Mouse (Mus musculus): ENCODE data around the gene Rnf220. TPM values are rescaled to one million over a fixed set of nuclear protein-coding genes. Genes with fewer than 3 reads are reported as not detected.
A peak's percentile ranks its signal among the peaks of the same experiment; 100 is the strongest.

Gene Rnf220
- polyA plus RNA-seq, 1 experiment from 2014 or later = 51.5 TPM

GRCm38 (mm10) chr4:117250982-117251381 lies 245.9 kb downstream of the Rnf220 start:
- Histone ChIP-seq H3K27me3 (ENCODE audit: control insufficient read depth, insufficient read depth, low read length) (no peaks in the 10 kb centered on the region), H3K4me1 (ENCODE audit: control insufficient read depth, insufficient read depth, low read length) (no peaks in the 10 kb centered on the region; the same call in 1 of the 2 replicates), H3K9me3 (replicated peaks; ENCODE audit: control insufficient read depth, low read length) (no peaks in the 10 kb centered on the region), H3K36me3 (replicated peaks; ENCODE audit: control insufficient read depth, insufficient read depth, low read depth, low read length) (no peaks in the 10 kb centered on the region), H3K27ac (replicated peaks; ENCODE audit: low read depth, low read length) (no peak overlapping the region), H3K9ac (replicated peaks; ENCODE audit: low read length) (no peak overlapping the region), H3K4me2 (ENCODE audit: low read depth, low read length) (no peak overlapping the region; the same call in 1 of the 2 replicates), H3K4me3 (ENCODE audit: low read depth, low read length) (no peak overlapping the region; the same call in 1 of the 2 replicates)
- DNase-seq (ENCODE audit: low spot score) (no peak), ATAC-seq (replicated peaks; ENCODE audit: insufficient number of reproducible peaks, low FRiP score, low TSS enrichment, low read depth) (no peak)
- WGBS = 82% methylated on average over 1 of the region's 1 CpGs

- ATAC-seq (replicated peaks; ENCODE audit: insufficient number of reproducible peaks, low FRiP score, low TSS enrichment, low read depth) (no peak), DNase-seq (ENCODE audit: low spot score) (no peak)
- Histone ChIP-seq H3K27me3 (ENCODE audit: control insufficient read depth, insufficient read depth, low read length) (no peaks in the 10 kb centered on the region), H3K9me3 (replicated peaks; ENCODE audit: control insufficient read depth, low read length) (no peaks in the 10 kb centered on the region), H3K4me1 (ENCODE audit: control insufficient read depth, insufficient read depth, low read length) (no peaks in the 10 kb centered on the region), H3K27ac (replicated peaks; ENCODE audit: low read depth, low read length) (no peak overlapping the region), H3K4me3 (ENCODE audit: low read depth, low read length) (no peak overlapping the region), H3K9ac (replicated peaks; ENCODE audit: low read length) (no peak overlapping the region), H3K4me2 (ENCODE audit: low read depth, low read length) (no peak overlapping the region), H3K36me3 (replicated peaks; ENCODE audit: control insufficient read depth, insufficient read depth, low read depth, low read length) (no peaks in the 10 kb centered on the region)
- 82% methylated on average over 6 of the region's 6 CpGs for WGBS
These were observed 256.0 kb downstream of the Rnf220 start for GRCm38 (mm10) chr4:117240867-117241266.

GRCm38 (mm10) chr4:117239153-117239552 lies 257.7 kb downstream of the Rnf220 start:
- WGBS = 65% methylated on average over 2 of the region's 2 CpGs
- no peaks in the 10 kb centered on the region for H3K9me3 ChIP-seq (replicated peaks; ENCODE audit: control insufficient read depth, low read length)

GRCm38 (mm10) chr4:117235822-117236221 lies 261.0 kb downstream of the Rnf220 start:
- WGBS = 52% methylated on average over 4 of the region's 4 CpGs
- no peaks in the 10 kb centered on the region for H3K9me3 ChIP-seq (replicated peaks; ENCODE audit: control insufficient read depth, low read length)
- no peaks in the 10 kb centered on the region for H3K36me3 ChIP-seq (replicated peaks; ENCODE audit: control insufficient read depth, insufficient read depth, low read depth, low read length)
- no peak for ATAC-seq (replicated peaks; ENCODE audit: insufficient number of reproducible peaks, low FRiP score, low TSS enrichment, low read depth)
- H3K27me3 ChIP-seq (ENCODE audit: control insufficient read depth, insufficient read depth, low read length) = no peaks in the 10 kb centered on the region
- no peak overlapping the region for H3K9ac ChIP-seq (replicated peaks; ENCODE audit: low read length)
- DNase-seq (ENCODE audit: low spot score) = no peak
- 0 out of 2 replicates have a peak overlapping the region, but pooled peaks have one; percentile 3 for H3K27ac ChIP-seq (replicated peaks; ENCODE audit: low read depth, low read length)
- no peak overlapping the region for H3K4me2 ChIP-seq (ENCODE audit: low read depth, low read length)
- H3K4me3 ChIP-seq (ENCODE audit: low read depth, low read length) = no peak overlapping the region
- no peaks in the 10 kb centered on the region for H3K4me1 ChIP-seq (ENCODE audit: control insufficient read depth, insufficient read depth, low read length)

More at GRCm38 (mm10) chr4:117239153-117239552, 257.7 kb downstream of the Rnf220 start:
- Histone ChIP-seq H3K27me3 (ENCODE audit: control insufficient read depth, insufficient read depth, low read length) (no peaks in the 10 kb centered on the region), H3K4me1 (ENCODE audit: control insufficient read depth, insufficient read depth, low read length) (no peaks in the 10 kb centered on the region), H3K4me2 (ENCODE audit: low read depth, low read length) (no peak overlapping the region), H3K9ac (replicated peaks; ENCODE audit: low read length) (no peak overlapping the region), H3K27ac (replicated peaks; ENCODE audit: low read depth, low read length) (no peak overlapping the region), H3K4me3 (ENCODE audit: low read depth, low read length) (no peak overlapping the region), H3K36me3 (replicated peaks; ENCODE audit: control insufficient read depth, insufficient read depth, low read depth, low read length) (no peaks in the 10 kb centered on the region)
- ATAC-seq (replicated peaks; ENCODE audit: insufficient number of reproducible peaks, low FRiP score, low TSS enrichment, low read depth) (no peak), DNase-seq (ENCODE audit: low spot score) (no peak)

GRCm38 (mm10) chr4:117234166-117234741 lies 262.6 kb downstream of the Rnf220 start:
- Histone ChIP-seq H3K4me1 (ENCODE audit: control insufficient read depth, insufficient read depth, low read length) (no peaks in the 10 kb centered on the region), H3K27ac (replicated peaks; ENCODE audit: low read depth, low read length) (no peak overlapping the region), H3K4me3 (ENCODE audit: low read depth, low read length) (no peak overlapping the region), H3K9me3 (replicated peaks; ENCODE audit: control insufficient read depth, low read length) (no peaks in the 10 kb centered on the region), H3K36me3 (replicated peaks; ENCODE audit: control insufficient read depth, insufficient read depth, low read depth, low read length) (no peaks in the 10 kb centered on the region), H3K27me3 (ENCODE audit: control insufficient read depth, insufficient read depth, low read length) (no peaks in the 10 kb centered on the region), H3K9ac (replicated peaks; ENCODE audit: low read length) (no peak overlapping the region), H3K4me2 (ENCODE audit: low read depth, low read length) (no peak overlapping the region)
- DNase-seq (ENCODE audit: low spot score) (no peak), ATAC-seq (replicated peaks; ENCODE audit: insufficient number of reproducible peaks, low FRiP score, low TSS enrichment, low read depth) (no peak)
- WGBS = 43% methylated on average over 7 of the region's 7 CpGs

- WGBS = 88% methylated on average over 2 of the region's 2 CpGs
- H3K9me3 ChIP-seq (replicated peaks; ENCODE audit: control insufficient read depth, low read length) = no peaks in the 10 kb centered on the region
- no peak overlapping the region for H3K9ac ChIP-seq (replicated peaks; ENCODE audit: low read length)
- DNase-seq (ENCODE audit: low spot score) (no peak), ATAC-seq (replicated peaks; ENCODE audit: insufficient number of reproducible peaks, low FRiP score, low TSS enrichment, low read depth) (no peak)
- H3K27ac ChIP-seq (replicated peaks; ENCODE audit: low read depth, low read length) = no peak overlapping the region
- no peaks in the 10 kb centered on the region for H3K27me3 ChIP-seq (ENCODE audit: control insufficient read depth, insufficient read depth, low read length)
- no peaks in the 10 kb centered on the region for H3K4me1 ChIP-seq (ENCODE audit: control insufficient read depth, insufficient read depth, low read length)
- H3K4me2 ChIP-seq (ENCODE audit: low read depth, low read length) = no peak overlapping the region
- H3K4me3 ChIP-seq (ENCODE audit: low read depth, low read length) = no peak overlapping the region
- no peaks in the 10 kb centered on the region for H3K36me3 ChIP-seq (replicated peaks; ENCODE audit: control insufficient read depth, insufficient read depth, low read depth, low read length)
These were observed 265.6 kb downstream of the Rnf220 start for GRCm38 (mm10) chr4:117231208-117231607.

GRCm38 (mm10) chr4:117230331-117230730 lies 266.5 kb downstream of the Rnf220 start:
- DNase-seq (ENCODE audit: low spot score) (no peak), ATAC-seq (replicated peaks; ENCODE audit: insufficient number of reproducible peaks, low FRiP score, low TSS enrichment, low read depth) (no peak)
- Histone ChIP-seq H3K4me2 (ENCODE audit: low read depth, low read length) (no peak overlapping the region), H3K9me3 (replicated peaks; ENCODE audit: control insufficient read depth, low read length) (no peaks in the 10 kb centered on the region), H3K36me3 (replicated peaks; ENCODE audit: control insufficient read depth, insufficient read depth, low read depth, low read length) (no peaks in the 10 kb centered on the region), H3K27me3 (ENCODE audit: control insufficient read depth, insufficient read depth, low read length) (no peaks in the 10 kb centered on the region), H3K4me1 (ENCODE audit: control insufficient read depth, insufficient read depth, low read length) (no peaks in the 10 kb centered on the region), H3K27ac (replicated peaks; ENCODE audit: low read depth, low read length) (no peak overlapping the region), H3K4me3 (ENCODE audit: low read depth, low read length) (no peak overlapping the region), H3K9ac (replicated peaks; ENCODE audit: low read length) (no peak overlapping the region)
- WGBS = 45% methylated on average over 10 of the region's 10 CpGs

GRCm38 (mm10) chr4:117229590-117229989 lies 267.3 kb downstream of the Rnf220 start:
- no peak for ATAC-seq (replicated peaks; ENCODE audit: insufficient number of reproducible peaks, low FRiP score, low TSS enrichment, low read depth)
- no peak for DNase-seq (ENCODE audit: low spot score)
- WGBS = 73% methylated on average over 15 of the region's 15 CpGs

More at GRCm38 (mm10) chr4:117229590-117229989, 267.3 kb downstream of the Rnf220 start:
- Histone ChIP-seq H3K36me3 (replicated peaks; ENCODE audit: control insufficient read depth, insufficient read depth, low read depth, low read length) (no peaks in the 10 kb centered on the region), H3K4me2 (ENCODE audit: low read depth, low read length) (no peak overlapping the region), H3K9ac (replicated peaks; ENCODE audit: low read length) (no peak overlapping the region), H3K4me3 (ENCODE audit: low read depth, low read length) (no peak overlapping the region), H3K4me1 (ENCODE audit: control insufficient read depth, insufficient read depth, low read length) (no peaks in the 10 kb centered on the region), H3K27me3 (ENCODE audit: control insufficient read depth, insufficient read depth, low read length) (no peaks in the 10 kb centered on the region), H3K27ac (replicated peaks; ENCODE audit: low read depth, low read length) (no peak overlapping the region), H3K9me3 (replicated peaks; ENCODE audit: control insufficient read depth, low read length) (no peaks in the 10 kb centered on the region)
